Mouse (Mus musculus): ENCODE results near the gene Ipmk. TPM values are rescaled to one million over a fixed set of nuclear protein-coding genes. Genes with fewer than 3 reads are reported as not detected.

Gene Ipmk
- total and polyA plus RNA-seq, 3 experiments, result 14.7 to 27.1 (median 23.8) TPM

GRCm38 (mm10) chr10:71430661-71431060 lies 83.1 kb downstream of the Ipmk start:
- no peak overlapping the region for H3K27ac ChIP-seq (ENCODE audit: insufficient read depth, low read depth)
- H3K36me3 ChIP-seq (replicated peaks in 1 of 2; ENCODE audit: control insufficient read depth in 1 of 2, insufficient read depth in 1 of 2, low read length in 1 of 2), result no peaks in the 10 kb centered on the region
- peak; percentile 17 for DNase-seq (ENCODE audit: extremely low read depth)
- dilution Hi-C loops (cut with MboI; ENCODE audit: extremely low pct_ligation_motif_present, extremely low pct_unique_long_range_greater_than_20kb, low sequenced_read_pairs), result no loop called here
- H3K4me2 ChIP-seq (ENCODE audit: insufficient read depth, low read depth, poor library complexity, severe bottlenecking), result no peak overlapping the region
- TF ChIP-seq CTCF (conservative IDR thresholded peaks at IDR 0.05 in 1 of 2, IDR thresholded peaks at IDR 0.05 in 1 of 2; ENCODE audit: low read depth in 2 of 2, low read length in 2 of 2) (peak in 1 of 2 experiments; percentile 46; a peak in 2 of 4 replicates), RAD21 (IDR thresholded peaks at IDR 0.05; ENCODE audit: low read depth, low read length) (peak; percentile 4; the same call in 1 of the 2 replicates), MAZ (IDR thresholded peaks at IDR 0.05; ENCODE audit: low read depth, low read length) (no peak), MAX (IDR thresholded peaks at IDR 0.05; ENCODE audit: low read length) (no peak), E2F4 (IDR thresholded peaks at IDR 0.05; ENCODE audit: insufficient replicate concordance, low read depth, low read length) (no peak), SMC3 (IDR thresholded peaks at IDR 0.05; ENCODE audit: low read depth, low read length) (0 out of 2 replicates have a peak, but pooled peaks have one; percentile 1), ZMIZ1 (IDR thresholded peaks at IDR 0.05; ENCODE audit: low read depth, low read length) (no peak)
- no peak overlapping the region for H3K9ac ChIP-seq (ENCODE audit: insufficient read depth, low read depth)
- H3K79me2 ChIP-seq (replicated peaks; ENCODE audit: control insufficient read depth, extremely low read depth, insufficient read depth, poor library complexity, severe bottlenecking), result no peaks in the 10 kb centered on the region
- peaks cover 0 to 6% of the 10 kb centered on the region in 2 experiments; a peak in 2 of 4 replicates for H3K4me1 ChIP-seq (ENCODE audit: control insufficient read depth in 1 of 2, insufficient read depth in 2 of 2)
- no peak overlapping the region for H3K4me3 ChIP-seq (replicated peaks in 1 of 3; ENCODE audit: low read depth in 2 of 3, low read length in 2 of 3, poor library complexity in 1 of 3)
- in situ Hi-C loops (cut with MboI; ENCODE audit: low pct_ligation_motif_present, low pct_unique_long_range_greater_than_20kb, low sequenced_read_pairs), result no loop called here
- no peaks in the 10 kb centered on the region for H3K27me3 ChIP-seq (replicated peaks)
- peaks cover 3% of the 10 kb centered on the region for H3K9me3 ChIP-seq (replicated peaks; ENCODE audit: low read length)

GRCm38 (mm10) chr10:71443086-71443485 lies 95.5 kb downstream of the Ipmk start:
- no peaks in the 10 kb centered on the region for H3K79me2 ChIP-seq (replicated peaks; ENCODE audit: control insufficient read depth, extremely low read depth, insufficient read depth, poor library complexity, severe bottlenecking)

GRCm38 (mm10) chr10:71447661-71448060 lies 100.1 kb downstream of the Ipmk start:
- no peaks in the 10 kb centered on the region for H3K79me2 ChIP-seq (replicated peaks; ENCODE audit: control insufficient read depth, extremely low read depth, insufficient read depth, poor library complexity, severe bottlenecking)

More at GRCm38 (mm10) chr10:71443086-71443485, 95.5 kb downstream of the Ipmk start:
- dilution Hi-C loops (cut with MboI; ENCODE audit: extremely low pct_ligation_motif_present, extremely low pct_unique_long_range_greater_than_20kb, low sequenced_read_pairs), result no loop called here
- in situ Hi-C loops (cut with MboI; ENCODE audit: low pct_ligation_motif_present, low pct_unique_long_range_greater_than_20kb, low sequenced_read_pairs), result no loop called here
- Histone ChIP-seq H3K9me3 (replicated peaks; ENCODE audit: low read length) (no peaks in the 10 kb centered on the region), H3K27ac (ENCODE audit: insufficient read depth, low read depth) (no peak overlapping the region), H3K9ac (ENCODE audit: insufficient read depth, low read depth) (no peak overlapping the region), H3K4me1 (ENCODE audit: control insufficient read depth in 1 of 2, insufficient read depth in 2 of 2) (no peaks in the 10 kb centered on the region), H3K4me2 (ENCODE audit: insufficient read depth, low read depth, poor library complexity, severe bottlenecking) (no peak overlapping the region), H3K4me3 (replicated peaks in 1 of 3; ENCODE audit: low read depth in 2 of 3, low read length in 2 of 3, poor library complexity in 1 of 3) (no peak overlapping the region), H3K27me3 (replicated peaks) (no peaks in the 10 kb centered on the region), H3K36me3 (replicated peaks in 1 of 2; ENCODE audit: control insufficient read depth in 1 of 2, insufficient read depth in 1 of 2, low read length in 1 of 2) (no peaks in the 10 kb centered on the region)
- DNase-seq (ENCODE audit: extremely low read depth), result peak; percentile 27
- TF ChIP-seq EP300 (IDR thresholded peaks at IDR 0.05; ENCODE audit: low read length) (no peak), MXI1 (IDR thresholded peaks at IDR 0.05; ENCODE audit: low read depth, low read length) (no peak), RAD21 (IDR thresholded peaks at IDR 0.05; ENCODE audit: low read depth, low read length) (peak; percentile 5; the same call in 1 of the 2 replicates)

More at GRCm38 (mm10) chr10:71447661-71448060, 100.1 kb downstream of the Ipmk start:
- in situ Hi-C loops (cut with MboI; ENCODE audit: low pct_ligation_motif_present, low pct_unique_long_range_greater_than_20kb, low sequenced_read_pairs), result no loop called here
- H3K4me1 ChIP-seq (ENCODE audit: control insufficient read depth in 1 of 2, insufficient read depth in 2 of 2), result no peaks in the 10 kb centered on the region
- H3K36me3 ChIP-seq (replicated peaks in 1 of 2; ENCODE audit: control insufficient read depth in 1 of 2, insufficient read depth in 1 of 2, low read length in 1 of 2), result no peaks in the 10 kb centered on the region
- H3K9me3 ChIP-seq (replicated peaks; ENCODE audit: low read length), result peaks cover 4% of the 10 kb centered on the region
- dilution Hi-C loops (cut with MboI; ENCODE audit: extremely low pct_ligation_motif_present, extremely low pct_unique_long_range_greater_than_20kb, low sequenced_read_pairs), result no loop called here
- H3K27me3 ChIP-seq (replicated peaks), result no peaks in the 10 kb centered on the region
- H3K9ac ChIP-seq (ENCODE audit: insufficient read depth, low read depth), result no peak overlapping the region
- no peak overlapping the region for H3K4me3 ChIP-seq (replicated peaks in 1 of 3; ENCODE audit: low read depth in 2 of 3, low read length in 2 of 3, poor library complexity in 1 of 3)
- H3K27ac ChIP-seq (ENCODE audit: insufficient read depth, low read depth), result no peak overlapping the region
- no peak overlapping the region for H3K4me2 ChIP-seq (ENCODE audit: insufficient read depth, low read depth, poor library complexity, severe bottlenecking)
- DNase-seq (ENCODE audit: extremely low read depth), result no peak
- no peak for TF ChIP-seq POLR2A (IDR thresholded peaks at IDR 0.05; ENCODE audit: low read depth, low read length)
- no peak for TF ChIP-seq ZC3H11A (IDR thresholded peaks at IDR 0.05; ENCODE audit: low read depth, low read length)
- TF ChIP-seq E2F4 (IDR thresholded peaks at IDR 0.05; ENCODE audit: insufficient replicate concordance, low read depth, low read length), result no peak
- no peak for TF ChIP-seq EP300 (IDR thresholded peaks at IDR 0.05; ENCODE audit: low read length)
- TF ChIP-seq MAZ (IDR thresholded peaks at IDR 0.05; ENCODE audit: low read depth, low read length), result no peak
- no peak for TF ChIP-seq USF1 (IDR thresholded peaks at IDR 0.05; ENCODE audit: low read depth, low read length)
- no peak for TF ChIP-seq JUN (IDR thresholded peaks at IDR 0.05; ENCODE audit: insufficient read depth, low read depth, low read length)
- no peak for TF ChIP-seq SMC3 (IDR thresholded peaks at IDR 0.05; ENCODE audit: low read depth, low read length)
- no peak for TF ChIP-seq TBP (conservative IDR thresholded peaks at IDR 0.05; ENCODE audit: low read depth, low read length)
- no peak for TF ChIP-seq TCF12 (IDR thresholded peaks at IDR 0.05; ENCODE audit: low read depth, low read length)
- TF ChIP-seq ETS1 (conservative IDR thresholded peaks at IDR 0.05; ENCODE audit: low read depth, low read length), result no peak
